Mouse (Mus musculus) heart, adult 2 months (tissue): ENCODE results near the gene Hapln3.

Experiments
- CTCF ChIP-seq: fragments of 200-600 bp; IDR thresholded peaks from 2 replicates; pipeline ENCODE4 v1.8.1; 2022; ENCODE audit warnings: antibody characterized with exemption, mild to moderate bottlenecking, moderate library complexity
- EP300 ChIP-seq: fragments of 200-500 bp; IDR thresholded peaks from 2 replicates; pipeline ENCODE4 v1.6.1; 2011; ENCODE audit warnings: low read depth, low read length, control low read depth; ENCODE audit not compliant: insufficient read depth

GRCm38 (mm10) chr7:79130843-79131444 is at the start of gene Hapln3:
- TF ChIP-seq CTCF: no peak
- TF ChIP-seq EP300: no peak
